In the genomic region with DNA sequence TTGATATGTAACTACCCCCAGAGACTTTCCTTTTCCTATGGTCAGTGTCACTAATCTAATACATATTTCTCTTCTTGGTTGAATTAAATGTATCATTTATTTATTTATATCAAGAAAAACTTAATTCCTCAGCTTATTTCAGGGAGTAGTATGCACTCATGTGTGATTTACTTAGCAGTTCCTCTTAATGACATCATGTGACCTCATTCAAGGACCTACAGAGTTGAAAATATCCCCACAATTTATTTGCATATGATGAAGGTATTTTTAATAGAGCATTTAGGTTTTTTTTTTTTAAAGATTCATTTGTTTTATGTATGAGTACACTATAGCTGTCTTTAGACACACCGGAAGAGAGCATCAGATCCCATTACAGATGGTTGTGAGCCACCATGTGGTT, we compare ENCODE assay signal across 28 mouse cellular contexts.
"Had no signal": no experiment of that assay in that cellular context is flagged by ENCODE, and none has a peak within 500 bp of the region (broad histone marks: within the 10 kb centered on the region; RNA-seq: fewer than 3 reads in every experiment).

No protein-coding gene starts in this region.

- H3K27me3 ChIP-seq: embryonic facial prominence, embryonic 12.5 days; embryonic facial prominence, embryonic 13.5 days; embryonic facial prominence, embryonic 15.5 days; forebrain, embryonic 12.5 days; forebrain, embryonic 13.5 days; forebrain, embryonic 15.5 days had no signal

- H3K9ac ChIP-seq: embryonic facial prominence, embryonic 12.5 days; embryonic facial prominence, embryonic 13.5 days; embryonic facial prominence, embryonic 15.5 days; forebrain, embryonic 12.5 days; forebrain, embryonic 13.5 days; forebrain, embryonic 15.5 days; forebrain, postnatal 0 days had no signal

- H3K4me1 ChIP-seq: embryonic facial prominence, embryonic 10.5 days; embryonic facial prominence, embryonic 12.5 days; embryonic facial prominence, embryonic 13.5 days; embryonic facial prominence, embryonic 15.5 days; forebrain, embryonic 10.5 days; forebrain, embryonic 12.5 days; forebrain, embryonic 13.5 days; forebrain, embryonic 15.5 days had no signal

- H3K4me3 ChIP-seq: embryonic facial prominence, embryonic 10.5 days; embryonic facial prominence, embryonic 12.5 days; embryonic facial prominence, embryonic 13.5 days; embryonic facial prominence, embryonic 15.5 days; erythroblast, embryonic 14.5 days; forebrain, embryonic 10.5 days; forebrain, embryonic 12.5 days; forebrain, embryonic 13.5 days; forebrain, embryonic 15.5 days; gastrocnemius, adult 2 months; heart, adult 2 months had no signal

- H3K36me3 ChIP-seq: embryonic facial prominence, embryonic 12.5 days; forebrain, embryonic 12.5 days; forebrain, embryonic 15.5 days had no signal

- H3K4me2 ChIP-seq: embryonic facial prominence, embryonic 12.5 days; embryonic facial prominence, embryonic 13.5 days; embryonic facial prominence, embryonic 15.5 days; forebrain, embryonic 12.5 days; forebrain, embryonic 13.5 days; forebrain, embryonic 15.5 days had no signal

- ATAC-seq: forebrain, embryonic 13.5 days; forebrain, embryonic 14.5 days; forebrain, embryonic 15.5 days; forebrain, embryonic 16.5 days; forebrain, postnatal 0 days had no signal

- DNase-seq: cerebellum, adult 8-10 months; cerebellum, adult 9-10 months; cerebellum, adult 9-11 months; cerebellum, postnatal 10 days; cerebellum, postnatal 14 days; cerebellum, postnatal 25 days; cerebellum, postnatal 36 days; embryo, embryonic 11 days; forebrain, postnatal 0 days; gastrocnemius, adult 2 months; gastrocnemius, postnatal 10 days; gastrocnemius, postnatal 14 days; gastrocnemius, postnatal 25 days; gastrocnemius, postnatal 36 days; heart, adult 11 months; heart, adult 18-20 months; heart, adult 2 months had no signal

- H3K27ac ChIP-seq: embryonic facial prominence, embryonic 10.5 days; embryonic facial prominence, embryonic 12.5 days; embryonic facial prominence, embryonic 13.5 days; embryonic facial prominence, embryonic 15.5 days; forebrain, embryonic 10.5 days; forebrain, embryonic 12.5 days; forebrain, embryonic 13.5 days; forebrain, embryonic 15.5 days; gastrocnemius, adult 2 months; heart, adult 2 months had no signal

- H3K9me3 ChIP-seq: embryonic facial prominence, embryonic 10.5 days; embryonic facial prominence, embryonic 12.5 days; embryonic facial prominence, embryonic 13.5 days; embryonic facial prominence, embryonic 15.5 days; forebrain, embryonic 10.5 days; forebrain, embryonic 12.5 days; forebrain, embryonic 13.5 days; forebrain, embryonic 15.5 days had no signal
